Mouse (Mus musculus): ENCODE data around the gene Sorcs2.
A peak's percentile ranks its signal among the peaks of the same experiment; 100 is the strongest.

Sorcs2 gene

DNA sequence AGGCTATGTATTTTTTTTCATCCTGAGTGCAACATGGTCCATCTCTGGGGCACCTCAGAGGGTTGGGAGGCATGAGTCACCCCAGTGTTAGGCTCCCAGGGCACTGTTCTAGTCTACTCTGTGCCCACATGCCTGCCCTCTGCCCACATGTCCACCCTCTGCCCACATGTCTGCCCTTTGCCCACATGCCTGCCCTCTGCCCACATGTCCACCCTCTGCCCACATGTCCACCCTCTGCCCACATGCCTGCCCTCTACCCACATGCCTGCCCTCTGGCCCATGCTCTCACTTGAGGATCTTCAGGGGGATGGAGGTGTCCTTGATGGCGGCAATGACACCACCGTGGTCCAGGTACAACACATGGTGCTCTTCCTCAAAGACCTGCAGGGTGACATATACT is 354.8 kb downstream of the Sorcs2 start:
- DNase-seq, result no peak

DNA sequence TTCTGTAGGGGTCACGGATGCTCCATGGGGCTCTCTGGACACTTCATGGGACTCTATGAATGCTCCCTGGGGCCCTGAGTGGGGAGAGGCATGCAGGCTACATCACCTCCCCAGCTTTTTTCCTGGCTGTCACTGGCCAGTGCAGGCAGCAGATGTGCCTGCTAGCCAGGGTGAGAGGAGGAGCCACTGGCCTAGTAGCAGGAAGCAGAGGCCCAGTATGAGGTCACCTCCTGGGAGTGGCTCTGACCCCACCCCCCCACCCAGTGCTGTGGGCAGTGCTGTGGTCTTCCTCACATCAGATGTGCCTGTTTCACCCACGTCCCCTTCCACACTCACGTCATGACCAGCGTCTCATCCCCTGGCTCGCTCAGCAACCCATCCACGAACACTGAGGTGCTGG is 356.2 kb downstream of the Sorcs2 start:
- no peak for DNase-seq

DNA sequence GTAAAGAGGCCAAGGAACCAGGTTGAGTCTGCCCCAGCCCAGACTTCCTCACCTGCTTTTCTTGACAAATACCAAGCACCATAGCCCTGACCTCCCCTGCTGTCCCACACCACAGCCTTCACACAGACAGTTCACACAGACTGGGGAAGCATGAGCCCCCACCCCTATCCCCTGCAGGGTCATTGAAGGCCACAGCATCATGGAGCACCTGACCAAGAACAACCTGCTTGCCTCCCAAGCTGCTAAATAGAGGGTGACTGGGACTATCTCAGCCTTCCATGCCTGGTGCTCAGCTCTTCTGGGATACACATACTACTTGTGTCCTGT is 356.7 kb downstream of the Sorcs2 start:
- DNase-seq, result no peak

DNA sequence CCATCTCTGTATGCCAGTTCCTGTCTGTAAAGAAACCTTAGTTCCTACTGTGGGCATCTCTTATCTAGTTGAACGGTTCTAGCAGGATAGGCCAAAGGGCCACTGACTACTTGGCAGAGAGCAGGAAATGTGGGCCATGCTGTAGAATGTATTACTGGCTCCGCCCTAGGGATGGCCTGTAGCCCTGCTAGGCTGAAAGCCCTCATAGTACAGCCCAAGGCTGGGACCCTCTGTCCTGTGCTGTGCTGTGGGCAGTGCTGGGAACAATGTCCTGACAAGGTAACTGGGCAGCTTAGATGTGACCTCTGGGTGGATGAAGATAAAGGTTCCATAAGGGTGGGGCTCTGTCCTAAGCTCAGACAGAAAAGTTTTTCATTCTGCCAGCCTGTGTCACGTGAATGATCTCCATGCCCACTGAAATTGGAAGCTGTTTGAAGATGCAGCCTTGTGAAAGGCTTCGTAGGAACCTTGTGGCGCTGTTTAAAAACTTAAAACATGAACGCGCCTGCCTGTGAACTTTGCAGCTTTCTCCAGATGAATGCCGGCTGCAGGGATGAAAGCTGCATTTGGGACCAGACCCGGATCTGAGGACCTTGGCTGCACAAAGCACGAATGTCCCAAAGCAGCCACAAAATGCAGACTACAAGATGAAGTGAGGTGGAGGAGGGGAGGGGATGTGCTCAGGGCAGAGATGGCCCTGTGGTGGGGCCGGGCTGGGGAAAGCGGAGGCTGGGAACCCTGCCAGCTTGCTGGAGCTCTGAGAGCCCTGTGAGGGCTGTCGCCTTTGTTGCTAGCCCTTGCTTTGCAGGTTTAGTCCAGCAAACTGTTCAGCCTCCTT is 357.3 kb downstream of the Sorcs2 start:
- DNase-seq, result peak in 1 of 2 experiments; percentile 10

DNA sequence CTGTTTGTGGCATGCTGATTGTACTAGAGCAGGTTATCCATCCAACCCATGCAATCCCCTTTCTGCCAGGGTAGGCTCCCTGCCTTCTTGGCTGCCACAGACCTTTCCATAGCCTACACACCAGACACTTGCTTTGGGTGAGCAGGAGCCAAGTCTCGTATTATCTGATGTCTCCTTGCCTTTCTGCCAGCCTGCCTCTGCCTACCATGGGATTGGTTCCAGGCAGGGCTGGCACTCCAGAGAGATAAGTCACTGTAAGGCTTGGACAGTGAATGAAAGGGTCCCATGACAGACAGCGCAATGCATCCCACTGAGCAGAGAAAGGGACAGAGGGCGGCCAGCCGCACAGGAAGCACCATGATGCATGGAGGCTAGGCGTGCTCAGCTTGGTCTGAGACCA is 358.3 kb downstream of the Sorcs2 start:
- DNase-seq, result no peak

DNA sequence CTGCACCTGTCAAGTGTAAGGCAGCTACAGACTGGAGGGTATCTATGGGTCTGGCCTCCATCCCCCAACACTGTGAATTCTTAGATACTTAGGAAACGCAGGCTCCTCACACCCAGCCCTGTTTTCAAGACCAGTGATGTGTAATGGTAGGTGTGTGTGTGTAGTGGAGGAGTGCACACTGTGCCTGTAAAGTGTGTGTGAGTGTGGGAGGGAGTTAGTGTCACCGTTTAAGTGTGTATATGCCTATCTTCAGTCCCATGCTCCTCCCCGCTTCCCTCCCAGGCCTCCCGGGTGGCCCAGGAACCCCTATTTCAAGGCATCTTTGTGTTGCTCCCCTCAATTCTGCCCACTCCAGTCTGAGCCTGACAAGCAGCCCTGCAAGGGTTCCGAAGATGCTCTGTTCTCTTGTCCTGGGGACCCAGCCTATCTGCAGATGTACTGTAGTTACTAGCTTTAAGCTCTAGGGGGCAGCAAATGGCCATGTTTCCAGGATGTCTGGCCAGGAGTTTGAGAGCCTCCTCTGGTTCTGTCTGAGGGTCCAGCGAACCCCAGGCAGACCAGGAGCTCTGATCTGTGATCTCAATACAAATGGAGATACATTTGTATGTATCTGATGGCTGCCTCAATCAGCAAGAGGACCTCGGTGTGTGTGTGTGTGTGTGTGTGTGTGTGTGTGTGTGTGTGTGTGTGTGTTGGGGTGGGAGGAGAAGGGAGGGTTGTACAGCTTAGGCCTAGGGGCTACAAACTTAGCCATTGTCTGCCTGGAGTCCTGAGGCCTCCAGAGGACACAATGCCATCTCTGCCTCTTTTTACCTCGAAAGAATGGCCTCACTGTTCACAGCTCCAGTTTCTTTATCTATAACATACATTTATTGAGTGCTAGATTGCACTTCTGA is 364.2 kb downstream of the Sorcs2 start:
- DNase-seq, result peak in 1 of 2 experiments; percentile 38

DNA sequence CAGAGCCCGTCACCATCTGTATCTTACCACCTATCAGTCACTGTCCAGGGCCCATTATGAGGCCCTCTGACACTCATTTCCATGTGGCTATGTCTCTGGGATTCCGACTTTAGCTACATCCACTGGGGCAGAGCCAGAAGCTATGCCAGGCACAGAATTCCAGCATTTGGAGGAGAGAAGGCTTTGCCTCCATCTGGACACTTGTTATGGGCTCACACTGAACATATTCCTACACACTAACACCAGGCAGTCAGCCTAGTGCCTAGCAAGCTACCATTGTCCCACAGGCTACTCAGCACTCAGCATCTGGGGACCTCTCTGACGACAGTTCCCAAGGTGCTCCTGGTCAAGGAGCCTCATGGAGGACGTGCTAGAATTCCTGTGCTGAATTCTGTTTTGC is 372.9 kb downstream of the Sorcs2 start:
- no peak for DNase-seq

DNA sequence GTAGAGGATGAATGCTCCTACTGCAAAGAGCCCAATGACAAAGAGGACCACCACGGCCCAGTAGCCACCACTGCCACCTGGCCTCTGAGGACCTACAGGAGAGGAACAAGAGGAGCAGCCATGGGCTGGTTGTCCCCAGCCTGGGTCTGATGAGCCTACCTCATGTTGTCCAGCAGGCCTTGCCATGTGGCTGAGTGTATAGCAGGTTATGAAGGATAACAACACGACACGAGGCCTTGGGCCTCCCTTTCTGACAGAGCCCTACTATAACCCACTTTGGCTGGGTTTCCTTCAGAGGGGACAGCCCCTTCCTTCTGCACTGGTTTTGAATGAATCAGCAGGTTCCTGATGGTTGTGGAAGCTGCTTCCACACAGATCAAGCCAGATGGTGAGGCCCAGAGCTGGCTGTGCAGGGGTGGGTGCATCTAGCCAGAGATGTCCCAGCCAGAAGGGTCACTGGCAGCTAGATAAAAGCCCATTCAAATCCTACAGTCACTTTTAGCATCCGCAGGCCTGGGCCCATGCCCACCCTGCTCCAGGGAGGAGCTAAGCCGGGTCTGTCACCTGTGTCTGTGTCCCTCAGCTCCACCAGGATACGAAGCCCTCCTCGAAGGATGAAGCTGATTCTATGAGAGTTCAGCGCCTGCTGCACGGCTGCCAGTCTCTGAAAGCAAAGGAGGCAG is 373.8 kb downstream of the Sorcs2 start:
- DNase-seq, result no peak

DNA sequence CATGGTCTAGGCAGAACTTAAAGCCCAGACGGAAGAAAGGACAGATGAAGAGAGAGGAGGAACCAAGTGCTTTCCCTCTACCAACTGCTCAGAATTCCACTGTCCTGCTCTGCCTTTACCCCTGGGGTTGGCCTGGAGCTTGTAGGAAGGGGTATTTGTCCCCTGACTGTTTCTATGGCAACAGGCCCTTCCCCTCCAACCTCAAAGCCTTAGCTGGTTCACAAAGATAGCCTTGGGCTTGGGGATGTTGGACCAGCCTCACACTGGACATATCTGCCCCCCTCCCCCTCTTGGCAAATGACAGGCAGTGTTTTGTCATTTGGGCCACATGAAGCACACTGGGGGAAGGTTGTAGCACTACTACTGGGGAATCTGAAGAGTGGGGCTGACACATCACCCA is 375.6 kb downstream of the Sorcs2 start:
- DNase-seq, result no peak

DNA sequence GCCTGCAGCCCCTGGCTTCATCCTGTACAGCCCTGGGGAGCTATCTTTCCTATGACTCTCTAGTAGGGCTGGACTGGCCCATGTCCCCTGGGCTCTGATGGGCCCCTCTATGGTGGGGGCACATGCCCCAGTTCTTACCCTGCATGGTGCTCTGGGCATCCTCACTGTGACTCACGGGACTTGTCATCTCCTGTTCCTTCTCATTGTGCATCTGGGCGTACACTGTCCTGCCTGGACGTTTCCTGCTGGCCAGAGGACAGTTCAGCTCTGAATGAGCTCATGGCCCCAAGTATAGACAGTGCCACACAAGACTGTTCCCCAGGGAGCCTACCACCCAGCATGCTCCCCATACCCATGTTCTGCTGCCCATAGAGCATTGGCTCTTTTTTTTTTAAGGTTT is 376.8 kb downstream of the Sorcs2 start:
- no peak for DNase-seq

DNA sequence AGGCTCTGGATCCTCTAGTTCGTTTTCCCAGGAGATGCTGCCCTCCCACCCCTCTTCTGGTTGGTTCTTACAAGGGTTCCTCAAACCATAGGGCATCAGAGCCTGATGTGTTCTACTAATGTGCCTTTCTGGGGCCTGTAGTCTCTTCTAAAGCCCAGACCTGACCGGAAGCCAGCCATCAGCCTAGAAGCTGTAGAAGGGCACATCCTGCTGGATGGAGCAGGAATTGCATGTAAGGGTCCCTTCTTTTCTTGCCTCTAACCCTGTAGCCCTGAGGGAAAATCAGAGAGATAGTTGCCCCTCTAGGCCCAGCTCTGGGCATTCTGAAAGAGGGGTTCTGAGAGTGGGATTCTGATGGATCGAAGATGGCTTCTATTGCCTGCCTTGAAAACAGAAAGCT is 379.6 kb downstream of the Sorcs2 start:
- no peak for DNase-seq

DNA sequence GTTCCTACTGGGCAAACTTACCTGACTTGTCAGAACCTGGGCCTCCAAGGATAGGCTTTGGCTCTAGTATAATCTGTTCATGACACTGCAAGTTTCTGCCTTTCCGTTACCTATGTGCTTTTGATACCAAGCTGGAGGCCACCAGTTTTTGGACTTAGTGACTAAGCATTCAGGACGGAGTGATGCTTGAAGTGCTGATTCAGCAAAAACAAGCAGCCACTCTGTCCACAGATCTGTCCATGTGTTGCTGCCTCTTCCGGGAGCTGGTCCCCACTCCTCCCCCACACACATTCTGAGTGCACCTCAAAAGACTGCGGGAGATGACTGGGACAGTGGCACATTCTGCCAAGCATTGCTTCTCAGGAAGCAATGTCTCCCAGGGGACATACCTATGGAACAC is 388.5 kb downstream of the Sorcs2 start:
- no peak for DNase-seq

DNA sequence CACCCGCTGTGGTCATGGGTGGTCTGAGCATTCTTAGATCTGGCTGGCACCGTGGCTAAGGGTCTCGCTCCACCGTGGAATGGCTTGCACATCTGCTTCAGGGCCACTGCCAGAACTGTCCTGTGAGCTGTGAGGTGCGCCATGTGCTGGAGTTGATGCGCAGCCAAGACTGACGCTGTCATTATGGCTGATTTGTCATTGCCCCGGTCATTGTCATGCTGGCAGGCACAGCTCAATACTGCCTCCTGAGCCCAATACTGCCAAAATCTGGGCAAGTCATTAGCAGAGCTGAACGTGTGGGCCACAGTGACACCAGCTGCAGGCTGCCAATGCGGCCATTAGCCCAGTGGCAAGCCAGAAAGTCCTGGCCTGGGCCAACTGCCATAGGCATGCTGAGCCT is 390.3 kb downstream of the Sorcs2 start:
- no peak for DNase-seq

DNA sequence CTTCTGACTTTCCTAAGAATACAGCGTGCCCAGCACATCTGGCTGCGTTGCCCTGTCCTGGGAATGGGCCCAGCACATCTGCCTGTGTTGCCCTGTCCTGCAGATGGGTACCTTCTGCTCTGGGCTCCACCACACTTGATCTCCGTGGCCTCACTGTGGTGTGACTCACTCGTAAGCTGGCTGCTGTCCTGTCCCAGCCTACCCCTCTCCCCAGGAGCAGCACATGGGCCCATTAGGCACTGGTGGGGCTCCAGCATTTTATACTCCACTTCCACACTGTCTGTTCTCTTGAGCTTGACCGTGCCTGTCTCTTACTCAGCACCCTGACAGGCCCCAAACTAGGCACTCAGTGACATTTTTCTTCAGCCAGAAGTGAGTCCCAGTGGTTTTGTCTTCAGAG is 391.4 kb downstream of the Sorcs2 start:
- DNase-seq, result no peak

DNA sequence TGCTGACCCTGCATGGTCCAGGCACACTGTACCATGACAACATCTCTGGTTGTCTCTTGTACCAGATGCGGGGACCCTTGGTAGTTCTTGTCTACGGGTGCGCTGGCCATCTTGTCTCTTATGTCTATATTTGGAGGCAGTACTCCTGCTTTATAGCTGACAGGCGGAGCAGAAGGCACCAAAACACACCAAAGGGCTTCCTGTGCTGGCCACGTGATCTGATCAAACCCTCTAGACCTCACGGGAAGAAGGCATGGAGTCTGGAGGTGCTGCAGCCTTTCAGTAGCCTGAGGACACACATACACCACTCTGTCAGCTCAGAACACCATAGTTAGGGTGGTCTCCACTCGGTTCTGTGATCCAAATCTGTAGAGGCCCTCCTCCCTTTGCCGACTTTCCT is 391.8 kb downstream of the Sorcs2 start:
- no peak for DNase-seq

DNA sequence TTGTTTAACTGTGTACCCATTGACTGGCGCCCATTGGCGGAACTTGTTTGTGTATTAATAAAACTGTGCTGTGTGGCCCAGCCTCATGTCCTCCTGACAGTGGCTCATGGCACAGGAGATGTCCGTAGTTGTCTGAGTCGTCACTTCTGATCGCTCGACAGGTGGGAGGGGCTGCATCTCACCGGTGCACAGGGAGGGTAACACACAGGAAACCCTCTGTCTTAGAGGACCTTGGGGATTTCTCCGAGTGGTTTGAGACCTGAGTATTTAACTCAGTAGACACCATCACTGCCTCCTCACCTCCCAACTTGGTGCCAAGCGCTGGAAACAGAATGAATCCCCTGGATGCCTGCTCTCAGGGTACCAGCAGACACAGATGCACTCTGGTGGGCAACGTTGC is 394.1 kb downstream of the Sorcs2 start:
- no peak for DNase-seq

DNA sequence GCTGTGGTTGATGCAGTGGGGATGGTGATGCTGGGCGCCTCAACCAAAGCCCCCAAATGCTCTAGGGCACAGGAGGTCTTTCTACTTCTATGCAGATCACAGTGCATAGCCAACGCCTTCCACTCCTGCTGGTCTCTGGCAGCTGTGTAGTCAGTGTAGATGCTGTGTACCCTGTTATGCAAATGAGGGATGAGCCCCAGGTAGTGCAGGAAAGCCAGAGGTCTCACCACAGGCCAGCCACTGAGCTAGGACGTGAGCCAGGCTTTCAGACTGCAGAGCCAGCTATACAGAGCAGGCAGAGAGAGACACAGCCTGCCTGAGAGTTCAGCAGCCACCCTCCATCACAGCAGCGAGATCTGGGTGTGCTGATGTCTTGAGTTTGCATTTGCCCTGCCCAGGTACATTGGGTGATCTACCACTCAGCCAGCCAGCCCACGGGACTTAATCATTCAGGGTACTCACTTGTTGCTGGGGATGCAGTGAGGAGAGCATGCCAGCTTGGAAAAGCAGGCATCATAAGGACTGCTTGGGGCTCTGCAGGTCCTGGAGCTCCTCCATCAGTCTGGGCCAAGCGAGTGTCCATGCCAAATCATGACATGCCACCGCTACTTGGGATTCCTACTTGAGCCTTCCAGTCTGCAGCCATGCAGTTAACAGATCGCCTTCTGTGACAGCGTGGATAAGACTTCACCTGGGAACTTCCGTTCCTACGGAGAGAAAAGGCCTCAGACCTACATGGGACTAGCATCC is 407.8 kb downstream of the Sorcs2 start:
- DNase-seq, result no peak

DNA sequence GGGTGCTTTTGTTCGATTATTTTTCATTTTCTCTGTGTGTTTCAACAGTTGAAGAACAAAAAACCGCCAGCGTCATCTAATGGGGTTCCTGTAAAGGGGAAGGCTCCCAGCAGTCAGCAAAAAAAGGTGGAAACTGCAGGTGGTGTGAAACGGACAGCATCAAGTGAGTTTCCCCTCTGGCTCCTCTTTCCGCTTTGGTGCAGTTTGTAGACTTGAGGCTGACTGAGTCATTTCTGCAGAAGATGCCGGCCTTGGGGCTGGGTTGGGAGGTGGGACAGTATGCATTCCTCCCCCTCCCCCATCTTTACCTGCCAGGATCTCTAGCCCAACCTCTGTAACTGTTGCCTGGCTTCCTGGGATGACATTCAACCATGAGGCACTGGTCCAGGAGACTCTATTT is 408.4 kb downstream of the Sorcs2 start:
- DNase-seq, result no peak

DNA sequence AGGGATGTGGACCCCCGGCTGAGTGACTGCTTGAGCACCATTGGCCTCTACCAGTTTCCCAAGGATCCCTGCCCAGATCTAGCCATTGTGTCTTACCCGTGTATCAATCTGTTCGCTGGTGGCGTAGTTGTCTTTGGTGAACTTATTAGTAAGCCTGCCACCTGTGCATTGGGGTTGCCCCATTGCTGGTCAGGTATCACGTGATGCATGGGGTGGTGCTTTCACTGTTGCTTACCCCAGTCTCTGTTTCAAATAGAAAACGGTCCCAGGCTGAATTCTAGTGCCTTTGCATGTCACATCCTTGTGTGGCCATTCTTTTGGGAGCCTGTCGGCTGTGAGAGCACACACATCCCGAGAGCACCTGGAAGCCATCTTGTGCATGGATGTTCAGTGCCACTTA is 409.9 kb downstream of the Sorcs2 start:
- DNase-seq, result no peak

DNA sequence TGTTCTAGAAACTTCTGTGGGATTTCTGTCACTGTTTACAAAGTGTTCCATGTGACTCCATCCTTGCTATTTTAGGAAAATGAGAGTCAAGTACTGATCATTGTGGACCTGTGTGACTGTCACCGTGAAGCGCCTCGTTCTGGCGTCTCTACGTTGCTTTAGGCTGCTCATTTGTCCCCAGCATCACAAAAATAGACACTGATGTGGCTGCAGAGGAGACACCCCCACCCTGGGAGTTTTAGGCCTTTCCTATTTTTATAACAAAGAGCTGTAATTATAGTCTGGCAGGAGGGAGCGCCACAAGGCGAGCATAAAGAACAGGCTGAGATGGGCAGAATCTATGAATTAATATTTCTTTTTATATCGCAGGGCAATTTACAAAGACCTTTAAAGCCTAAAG is 412.3 kb downstream of the Sorcs2 start:
- DNase-seq, result no peak

DNA sequence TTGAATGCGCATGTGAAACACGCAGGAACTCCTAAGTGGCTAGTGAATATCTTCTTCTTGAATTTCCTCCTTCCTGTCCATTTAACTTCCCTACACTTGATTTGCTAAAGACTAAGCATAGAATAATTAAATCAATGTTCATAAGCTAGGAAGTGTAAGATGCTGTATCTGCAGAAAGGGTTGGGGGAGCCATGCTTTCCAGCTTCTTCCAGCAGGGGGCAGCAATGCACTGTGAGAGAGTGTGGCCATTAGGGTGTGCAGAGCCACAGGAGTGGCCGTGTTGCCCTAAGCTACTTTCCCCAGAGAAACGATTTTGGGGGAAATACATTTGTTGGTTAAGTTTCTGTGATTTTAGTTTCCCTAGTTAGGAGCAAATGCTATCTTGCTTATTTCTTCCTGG is 416.0 kb downstream of the Sorcs2 start:
- DNase-seq, result peak; percentile 52 to 62

DNA sequence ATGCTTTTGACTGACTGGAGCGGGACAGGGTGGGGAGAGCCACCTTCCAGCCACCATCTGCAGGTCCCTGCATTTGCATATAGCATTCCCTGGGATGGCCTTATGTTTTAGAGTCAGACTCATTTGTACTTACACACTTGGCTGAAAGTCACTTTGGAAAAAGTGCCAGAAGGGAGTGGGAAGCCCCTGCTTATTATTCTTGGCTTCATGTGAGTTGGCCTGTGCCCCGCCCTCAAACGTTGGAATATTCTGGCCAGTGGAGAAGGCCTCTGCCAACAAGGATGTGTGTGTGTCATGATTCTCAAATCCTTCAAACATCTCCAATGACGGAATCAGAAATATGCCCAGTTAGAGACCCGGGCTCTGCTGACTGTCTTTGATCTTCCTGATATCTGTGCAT is 416.6 kb downstream of the Sorcs2 start:
- no peak for DNase-seq

DNA sequence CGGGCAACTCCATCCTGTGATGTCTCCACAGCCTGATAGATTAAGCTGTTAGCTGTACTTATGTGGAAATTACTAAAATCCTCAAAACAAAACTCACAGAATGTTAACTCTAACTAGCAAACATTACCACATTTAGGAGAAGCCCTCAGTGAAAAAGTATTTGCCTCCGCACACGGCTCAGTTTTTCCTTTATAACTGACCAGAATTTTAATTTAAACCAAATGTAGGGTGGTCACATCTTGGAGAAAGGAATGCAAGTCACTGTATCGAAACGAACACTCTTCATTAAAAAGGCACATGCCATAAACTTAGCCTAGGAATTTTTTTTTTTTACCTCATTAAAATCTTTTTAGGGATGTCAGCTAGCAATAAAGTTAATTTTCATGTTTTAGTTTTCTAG is 417.4 kb downstream of the Sorcs2 start:
- DNase-seq, result no peak

All from lung, adult 18-20 months (tissue).